Comparison of ENCODE assay signal across 24 mouse cellular contexts in the genomic region with DNA sequence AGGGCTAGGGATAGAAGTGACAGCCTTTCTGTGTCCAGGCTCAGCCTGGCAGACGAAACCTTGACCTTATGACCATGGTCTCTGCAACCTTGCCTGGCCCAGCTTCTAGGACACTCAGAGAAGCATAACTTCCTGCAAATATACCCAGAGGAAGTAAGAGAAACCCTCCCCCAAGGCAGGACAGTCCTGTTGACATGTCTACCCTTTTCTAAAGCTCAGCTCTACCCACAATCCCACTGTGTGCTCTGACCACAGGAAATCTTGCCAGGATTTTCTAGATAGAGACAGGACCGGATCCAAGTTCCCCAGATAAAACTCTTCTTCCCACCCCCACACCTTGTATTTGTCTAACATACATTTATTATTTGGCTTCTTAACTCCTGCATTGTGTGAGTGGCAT.
DNase-seq lines count a peak whose midpoint lies in the region; ATAC-seq and TF ChIP-seq lines count a peak whose summit lies in the region.
"Had no signal": no experiment of that assay in that cellular context is flagged by ENCODE, and none has a peak within 500 bp of the region (broad histone marks: within the 10 kb centered on the region; RNA-seq: fewer than 3 reads in every experiment).

No protein-coding gene starts in this region.

- no peak overlapping the region for H3K4me3 ChIP-seq in heart, embryonic 13.5 days
- H3K4me3 ChIP-seq in lung, embryonic 15.5 days, result no peak overlapping the region
- no peak overlapping the region for H3K4me3 ChIP-seq in bone marrow macrophage, adult 2 months (ENCODE audit: insufficient read depth, low read length)
- H3K4me3 ChIP-seq in stomach, postnatal 0 days (ENCODE audit: low read depth, low read length), result no peak overlapping the region
- H3K4me3 ChIP-seq: forebrain, embryonic 13.5 days; gastrocnemius, adult 2 months; hindbrain, embryonic 13.5 days; layer of hippocampus, adult 2 months; midbrain, embryonic 12.5 days; neural tube, embryonic 15.5 days had no signal

- TF ChIP-seq CTCF in bone marrow macrophage, adult 2 months (IDR thresholded peaks at IDR 0.05; ENCODE audit: low read depth, low read length), result no peak
- TF ChIP-seq CTCF in stomach, postnatal 0 days (IDR thresholded peaks at IDR 0.05; ENCODE audit: low read depth), result no peak

- H3K27me3 ChIP-seq in heart, embryonic 13.5 days (replicated peaks), result no peaks in the 10 kb centered on the region; the same call in 1 of the 2 replicates
- no peaks in the 10 kb centered on the region for H3K27me3 ChIP-seq in lung, embryonic 15.5 days
- no peaks in the 10 kb centered on the region for H3K27me3 ChIP-seq in stomach, postnatal 0 days (ENCODE audit: control insufficient read depth, insufficient read depth, low read length)
- H3K27me3 ChIP-seq: neural tube, embryonic 15.5 days had no signal

- intact Hi-C loops in heart, postnatal 36 days (cut with DNase I), result no loop called here

- TF ChIP-seq POLR2A in bone marrow macrophage, adult 2 months (IDR thresholded peaks at IDR 0.05; ENCODE audit: borderline replicate concordance, low read depth, low read length), result no peak

- no peak for TF ChIP-seq EP300 in stomach, postnatal 0 days (optimal IDR thresholded peaks at IDR 0.05)

- no peaks in the 10 kb centered on the region for H3K9me3 ChIP-seq in heart, embryonic 13.5 days
- H3K9me3 ChIP-seq in lung, embryonic 15.5 days, result no peaks in the 10 kb centered on the region
- no peaks in the 10 kb centered on the region for H3K9me3 ChIP-seq in stomach, postnatal 0 days (ENCODE audit: control insufficient read depth, low read length)
- H3K9me3 ChIP-seq: forebrain, embryonic 13.5 days; hindbrain, embryonic 13.5 days; midbrain, embryonic 12.5 days; neural tube, embryonic 15.5 days had no signal

- H3K9ac ChIP-seq in heart, embryonic 13.5 days, result 0 out of 2 replicates have a peak overlapping the region, but pooled peaks have one; percentile 28
- H3K9ac ChIP-seq in lung, embryonic 15.5 days, result no peak overlapping the region
- H3K9ac ChIP-seq in stomach, postnatal 0 days (ENCODE audit: low read length), result no peak overlapping the region
- H3K9ac ChIP-seq: forebrain, embryonic 13.5 days; hindbrain, embryonic 13.5 days; liver, embryonic 14.5 days; midbrain, embryonic 12.5 days; neural tube, embryonic 15.5 days had no signal

- no peak for ATAC-seq in heart, embryonic 13.5 days (ENCODE audit: extremely low read depth, insufficient number of reproducible peaks, low FRiP score, low TSS enrichment)
- no peak for ATAC-seq in lung, embryonic 15.5 days (ENCODE audit: borderline replicate concordance, extremely low read depth, low FRiP score, low TSS enrichment)
- no peak for ATAC-seq in stomach, postnatal 0 days (ENCODE audit: low FRiP score, low TSS enrichment)
- ATAC-seq: activated CD4-positive, CD25-positive, alpha-beta regulatory T cell, adult 4 months; forebrain, embryonic 13.5 days; inflammation-experienced regulatory T-cells, adult 6 months had no signal

- DNase-seq in heart, postnatal 36 days, result no peak
- DNase-seq in kidney, postnatal 10 days, result peak; percentile 15
- no peak for DNase-seq in kidney, adult 8-10 months
- DNase-seq in lung, adult 18-20 months, result no peak
- DNase-seq in stomach, postnatal 0 days (ENCODE audit: low spot score), result no peak
- DNase-seq: cerebellum, adult 9-10 months; gastrocnemius, adult 2 months; heart, postnatal 14 days; kidney, adult 9 months; right cerebral cortex, adult 18-20 months; right cerebral cortex, postnatal 4 days; thymus, postnatal 25 days had no signal

- H3K4me1 ChIP-seq in heart, embryonic 13.5 days, result peaks cover 26% of the 10 kb centered on the region
- H3K4me1 ChIP-seq in lung, embryonic 15.5 days, result peaks cover 28% of the 10 kb centered on the region
- peaks cover 17% of the 10 kb centered on the region for H3K4me1 ChIP-seq in bone marrow macrophage, adult 2 months (ENCODE audit: control insufficient read depth, insufficient read depth, low read length)
- H3K4me1 ChIP-seq in stomach, postnatal 0 days (replicated peaks; ENCODE audit: control insufficient read depth, insufficient read depth), result no peaks in the 10 kb centered on the region

- no peak overlapping the region for H3K4me2 ChIP-seq in heart, embryonic 13.5 days
- no peak overlapping the region for H3K4me2 ChIP-seq in lung, embryonic 15.5 days
- H3K4me2 ChIP-seq in stomach, postnatal 0 days (replicated peaks; ENCODE audit: low read depth), result no peak overlapping the region
- H3K4me2 ChIP-seq: forebrain, embryonic 13.5 days; heart, embryonic 11.5 days; hindbrain, embryonic 13.5 days; midbrain, embryonic 12.5 days; neural tube, embryonic 15.5 days had no signal

- peak overlapping the region; percentile 32; the same call in 1 of the 2 replicates for H3K27ac ChIP-seq in heart, embryonic 13.5 days (replicated peaks)
- 0 out of 2 replicates have a peak overlapping the region, but pooled peaks have one; percentile 33 for H3K27ac ChIP-seq in lung, embryonic 15.5 days
- peak overlapping the region; percentile 44; the same call in 1 of the 2 replicates for H3K27ac ChIP-seq in bone marrow macrophage, adult 2 months (ENCODE audit: insufficient read depth, low read depth, low read length)
- H3K27ac ChIP-seq in stomach, postnatal 0 days (replicated peaks), result no peak overlapping the region
- H3K27ac ChIP-seq: forebrain, embryonic 13.5 days; gastrocnemius, adult 2 months; hindbrain, embryonic 13.5 days; layer of hippocampus, adult 2 months; liver, embryonic 14.5 days; midbrain, embryonic 12.5 days; neural tube, embryonic 15.5 days had no signal

- 38% methylated on average over 2 of the region's 2 CpGs for WGBS in heart, embryonic 13.5 days
- WGBS in lung, embryonic 15.5 days, result 27% methylated on average over 2 of the region's 2 CpGs
- WGBS in stomach, postnatal 0 days, result 40% methylated on average over 2 of the region's 2 CpGs

- H3K36me3 ChIP-seq in heart, embryonic 13.5 days, result no peaks in the 10 kb centered on the region
- no peaks in the 10 kb centered on the region for H3K36me3 ChIP-seq in lung, embryonic 15.5 days
- H3K36me3 ChIP-seq in stomach, postnatal 0 days (ENCODE audit: control insufficient read depth, insufficient read depth, low read length), result no peaks in the 10 kb centered on the region
- H3K36me3 ChIP-seq: hindbrain, embryonic 13.5 days; midbrain, embryonic 12.5 days; neural tube, embryonic 15.5 days had no signal
